Mouse (Mus musculus) kidney, postnatal 0 days (tissue): Measurements from ENCODE around the gene Prss35. TPM values are rescaled to one million over a fixed set of nuclear protein-coding genes. Genes with fewer than 3 reads are reported as not detected.

Source experiments
- ATAC-seq: fragments of 200-750 bp; cut with Nextera tagmentation; replicated peaks from 2 replicates; pipeline ENCODE4 v1.8.0; 2017; ENCODE audit warnings: low read depth, moderate number of reproducible peaks, moderate TSS enrichment, moderate library complexity; ENCODE audit not compliant: low FRiP score
- DNase-seq: peaks from one replicate; pipeline ENCODE4 v3.0.0-alpha.2; 2016; ENCODE audit warnings: low spot score
- H3K27ac ChIP-seq: fragments of 300-500 bp; sonication (generic); 2 replicates; pipeline ENCODE4 v1.5.1; 2014; ENCODE audit warnings: mild to moderate bottlenecking
- H3K27me3 ChIP-seq: fragments of 300-500 bp; sonication (generic); 2 replicates; pipeline ENCODE4 v1.6.1; 2014; ENCODE audit warnings: low read length, mixed read lengths; ENCODE audit not compliant: insufficient read depth
- H3K36me3 ChIP-seq: fragments of 300-500 bp; sonication (generic); 2 replicates; pipeline ENCODE4 v1.6.1; 2014; ENCODE audit warnings: low read length, mixed read lengths; ENCODE audit not compliant: insufficient read depth
- H3K4me1 ChIP-seq: fragments of 300-500 bp; sonication (generic); replicated peaks from 2 replicates; pipeline ENCODE4 v1.6.1; 2014; ENCODE audit warnings: antibody characterized with exemption, low read length, mixed read lengths; ENCODE audit not compliant: insufficient read depth
- H3K4me2 ChIP-seq: fragments of 300-500 bp; sonication (generic); 2 replicates; pipeline ENCODE4 v1.6.1; 2014; ENCODE audit warnings: mild to moderate bottlenecking, low read length, moderate library complexity, mixed read lengths
- H3K4me3 ChIP-seq: fragments of 300-500 bp; sonication (generic); replicated peaks from 2 replicates; pipeline ENCODE4 v1.5.1; 2014; ENCODE audit warnings: low read depth, low read length
- H3K9ac ChIP-seq: fragments of 300-500 bp; sonication (generic); 2 replicates; pipeline ENCODE4 v1.6.1; 2014; ENCODE audit warnings: low read depth, low read length
- H3K9me3 ChIP-seq: fragments of 300-500 bp; sonication (generic); replicated peaks from 2 replicates; pipeline ENCODE4 v1.6.1; 2016; ENCODE audit warnings: low read length, inconsistent platforms, mixed read lengths
- CTCF ChIP-seq: IDR thresholded peaks from 2 replicates; pipeline ENCODE4 v1.5.1; 2016; ENCODE audit warnings: antibody characterized with exemption, low read depth, mild to moderate bottlenecking, moderate library complexity
- WGBS: fragments of 180-500 bp; shearing (Covaris S2); extraction: QIAGEN DNeasy Blood & Tissue Kit; methylation state at CpG from one replicate; pipeline ENCODE4 v1.1.7; 2014; 5-methylcytosine and 5-hydroxymethylcytosine counted together
- polyA plus RNA-seq: library from polyadenylated mRNA; unstranded; fragments of >200 nt; fragmentation: Nextera tagmentation; extraction: Ambion mirVana; gene quantifications from 2 replicates; pipeline ENCODE4 v1.2.1, GENCODE M21; 2015

Gene Prss35
- polyA plus RNA-seq, 1 experiment from 2014 or later: 7.1 TPM

DNA sequence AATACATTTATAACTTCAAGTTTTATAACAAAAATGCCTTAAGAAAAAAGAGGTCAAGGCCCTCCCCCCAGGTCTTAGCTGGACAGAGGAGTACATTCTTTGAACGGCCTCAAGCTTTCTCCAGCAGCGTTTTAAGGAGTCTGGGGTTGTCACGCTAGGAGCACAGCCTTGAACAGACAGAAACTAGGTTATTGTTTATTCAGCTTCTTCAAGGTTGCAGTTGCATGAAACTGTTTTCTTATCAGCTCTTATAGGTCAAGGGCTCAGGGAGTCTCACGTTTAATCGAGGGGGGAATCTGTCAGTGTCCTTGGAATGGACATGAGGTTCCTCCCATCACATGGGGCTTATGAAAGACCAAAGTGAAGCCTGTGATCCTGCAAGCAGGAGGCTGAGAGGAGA, 26.3 kb upstream of the Prss35 start:
- TF ChIP-seq CTCF: no peak
- no peak for DNase-seq
- ATAC-seq: no peak
- 32% methylated on average over 5 of the region's 5 CpGs for WGBS
- Histone ChIP-seq H3K4me1 (no peaks in the 10 kb centered on the region), H3K9me3 (no peaks in the 10 kb centered on the region), H3K27me3 (no peaks in the 10 kb centered on the region), H3K36me3 (no peaks in the 10 kb centered on the region), H3K4me2 (no peak overlapping the region), H3K27ac (no peak overlapping the region), H3K9ac (no peak overlapping the region), H3K4me3 (no peak overlapping the region)

DNA sequence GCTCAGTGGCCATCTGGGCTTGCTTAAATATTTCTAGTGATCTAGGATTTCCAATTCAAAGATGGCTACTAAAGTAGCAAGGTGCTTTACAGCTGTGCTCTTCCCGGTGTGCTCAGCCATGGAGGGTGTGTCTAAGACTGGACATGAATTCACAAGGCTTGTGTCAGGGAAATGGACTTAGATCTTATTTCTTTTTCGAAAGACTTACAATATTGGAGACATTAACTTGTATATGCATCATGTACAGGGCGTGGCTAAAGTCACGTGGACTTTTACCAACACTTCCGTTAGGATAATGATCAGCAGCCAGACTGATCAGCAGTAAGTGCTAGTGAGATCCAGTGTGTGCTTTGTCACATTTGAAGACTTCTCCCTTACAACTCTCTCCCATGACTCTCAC, 23.2 kb upstream of the Prss35 start:
- H3K27me3 ChIP-seq: no peaks in the 10 kb centered on the region
- no peaks in the 10 kb centered on the region for H3K4me1 ChIP-seq
- DNase-seq (no peak), ATAC-seq (no peak)
- H3K9me3 ChIP-seq: no peaks in the 10 kb centered on the region
- H3K4me2 ChIP-seq: no peak overlapping the region
- WGBS: 90% methylated on average over 5 of the region's 5 CpGs
- TF ChIP-seq CTCF: no peak
- H3K36me3 ChIP-seq: no peaks in the 10 kb centered on the region
- no peak overlapping the region for H3K27ac ChIP-seq
- no peak overlapping the region for H3K9ac ChIP-seq
- no peak overlapping the region for H3K4me3 ChIP-seq

DNA sequence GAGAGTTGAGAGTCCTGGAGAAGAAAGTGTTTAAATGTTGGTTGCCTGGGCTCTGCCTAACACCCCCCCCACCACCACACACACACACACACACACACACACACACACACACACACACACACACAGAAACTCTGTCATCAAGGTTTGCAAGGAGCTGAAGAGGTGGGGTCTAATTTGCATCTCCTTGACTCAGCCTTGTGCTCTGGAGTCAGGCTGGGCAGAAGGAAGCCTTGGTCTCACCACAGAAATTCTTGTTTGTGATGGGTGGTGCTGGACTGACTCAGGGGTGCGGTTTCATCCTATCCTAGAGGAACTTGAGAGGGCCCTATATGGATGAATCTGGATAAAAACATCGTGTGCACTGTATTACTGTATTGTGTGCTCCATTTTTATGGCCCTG, 22.7 kb upstream of the Prss35 start:
- H3K9me3 ChIP-seq: no peaks in the 10 kb centered on the region
- H3K4me2 ChIP-seq: no peak overlapping the region
- no peaks in the 10 kb centered on the region for H3K4me1 ChIP-seq
- 74% methylated on average over 2 of the region's 2 CpGs for WGBS
- ATAC-seq (no peak), DNase-seq (no peak)
- H3K36me3 ChIP-seq: no peaks in the 10 kb centered on the region
- TF ChIP-seq CTCF: no peak
- H3K4me3 ChIP-seq: no peak overlapping the region
- no peaks in the 10 kb centered on the region for H3K27me3 ChIP-seq
- no peak overlapping the region for H3K9ac ChIP-seq
- H3K27ac ChIP-seq: no peak overlapping the region

DNA sequence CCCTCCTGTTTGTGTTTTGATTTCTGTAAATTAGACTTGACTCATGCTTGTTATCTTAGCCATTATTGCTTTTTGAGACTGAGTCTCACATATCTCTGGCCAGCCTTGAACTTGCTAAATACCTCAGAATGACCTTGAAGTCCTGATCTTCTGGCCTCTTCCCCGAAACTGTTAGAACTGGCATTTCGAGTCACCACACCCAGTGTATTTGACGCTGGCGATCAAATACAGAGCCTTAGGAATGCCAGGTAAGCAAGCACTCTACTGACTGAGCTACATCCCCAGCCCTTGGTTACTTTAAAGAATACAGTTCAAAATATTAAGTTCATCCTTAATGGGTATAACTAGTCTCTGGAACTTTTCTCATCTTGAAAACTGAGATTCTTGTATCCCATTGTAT, 18.4 kb upstream of the Prss35 start:
- no peak overlapping the region for H3K27ac ChIP-seq
- H3K4me2 ChIP-seq: no peak overlapping the region
- no peak for TF ChIP-seq CTCF
- ATAC-seq (no peak), DNase-seq (no peak)
- H3K4me3 ChIP-seq: no peak overlapping the region
- H3K9me3 ChIP-seq: no peaks in the 10 kb centered on the region
- whole genome bisulfite sequencing: 91% methylated on average over 4 of the region's 4 CpGs
- H3K4me1 ChIP-seq: no peaks in the 10 kb centered on the region
- H3K9ac ChIP-seq: no peak overlapping the region
- H3K36me3 ChIP-seq: no peaks in the 10 kb centered on the region
- no peaks in the 10 kb centered on the region for H3K27me3 ChIP-seq

DNA sequence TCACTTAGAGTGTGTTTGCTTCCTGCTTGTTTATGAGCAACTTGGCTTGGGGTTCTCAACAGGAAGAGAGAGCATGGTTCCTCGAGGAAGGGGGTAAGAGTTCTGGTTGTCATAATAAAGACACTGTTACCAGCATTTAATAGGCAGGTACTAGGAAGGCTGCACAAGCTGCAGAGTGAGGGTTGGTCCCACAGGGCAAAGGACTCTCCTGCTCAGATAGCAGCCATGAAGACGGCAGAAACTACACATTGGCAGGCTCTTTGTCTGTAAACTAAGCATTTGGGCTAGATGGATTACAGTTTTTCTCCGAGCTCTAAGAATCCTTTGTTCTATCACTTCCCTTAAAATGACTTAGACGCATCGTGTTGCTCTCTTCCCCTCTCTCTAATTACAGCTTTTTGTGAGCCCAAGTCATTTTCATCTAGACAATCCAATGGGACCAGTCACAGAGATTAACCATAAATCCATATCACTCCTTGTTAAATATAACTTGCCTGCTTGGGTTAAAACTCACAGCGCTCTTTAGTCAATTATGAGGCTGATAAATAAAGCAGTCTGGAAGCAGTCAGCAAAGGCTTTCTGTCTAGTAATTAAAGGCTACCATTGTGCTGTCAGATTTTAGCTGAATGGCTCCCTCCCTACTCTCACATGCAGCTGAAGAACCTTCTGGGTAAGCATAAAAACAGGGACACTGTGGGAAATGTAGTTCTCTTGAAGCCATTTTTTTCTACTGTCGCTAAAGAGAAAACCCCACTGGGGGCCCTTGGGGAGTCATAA, 17.7 kb upstream of the Prss35 start:
- no peaks in the 10 kb centered on the region for H3K36me3 ChIP-seq
- no peak overlapping the region for H3K27ac ChIP-seq
- no peak overlapping the region for H3K4me2 ChIP-seq
- H3K4me3 ChIP-seq: no peak overlapping the region
- no peaks in the 10 kb centered on the region for H3K9me3 ChIP-seq
- no peaks in the 10 kb centered on the region for H3K4me1 ChIP-seq
- H3K9ac ChIP-seq: no peak overlapping the region
- H3K27me3 ChIP-seq: no peaks in the 10 kb centered on the region
- DNase-seq (no peak), ATAC-seq (no peak)
- no peak for TF ChIP-seq CTCF
- 63% methylated on average over 7 of the region's 7 CpGs for WGBS

DNA sequence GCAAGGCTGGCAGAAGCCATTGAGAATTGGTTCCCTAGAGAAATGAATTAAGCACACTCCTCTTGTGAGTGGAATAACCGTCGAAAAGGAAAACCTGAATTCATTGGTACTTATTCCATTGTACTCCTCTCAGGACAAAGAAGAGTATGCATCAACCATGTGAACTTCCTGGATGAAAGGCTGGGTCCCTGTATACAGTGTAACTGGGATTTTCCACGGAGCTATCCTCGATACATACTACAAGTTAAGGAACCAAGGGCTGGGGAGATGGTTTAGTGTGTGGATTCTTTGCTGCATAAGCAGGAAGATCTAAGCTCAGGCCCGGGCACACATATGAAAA, 17.1 kb upstream of the Prss35 start:
- Histone ChIP-seq H3K4me1 (no peaks in the 10 kb centered on the region), H3K4me2 (no peak overlapping the region), H3K27ac (no peak overlapping the region), H3K9me3 (no peaks in the 10 kb centered on the region), H3K36me3 (no peaks in the 10 kb centered on the region), H3K27me3 (no peaks in the 10 kb centered on the region), H3K9ac (no peak overlapping the region), H3K4me3 (no peak overlapping the region)
- no peak for ATAC-seq
- TF ChIP-seq CTCF: no peak
- 90% methylated on average over 5 of the region's 5 CpGs for WGBS
- DNase-seq: no peak
